Mouse (Mus musculus) ZHBTc4 (cell line): Measurements from ENCODE around the gene Olfr514.

Source experiments
- DNase-seq: peaks from one replicate; pipeline ENCODE4 v3.0.0-alpha.2; 2011; ENCODE audit warnings: low read depth, low spot score

Gene Olfr514

GRCm38 (mm10) chr7:108825897-108826296 is at the start of gene Olfr514:
Gene Olfr514 (minus strand): TSS chr7:108825997.
- DNase-seq: no peak

- no peak for DNase-seq
Observed at GRCm38 (mm10) chr7:108872279-108872678, 46.5 kb upstream of the Olfr514 start, which contains the start of gene Olfr517. Gene Olfr517 (minus strand): TSS chr7:108872379.

- DNase-seq: no peak
Observed at GRCm38 (mm10) chr7:108850429-108850828, 24.6 kb upstream of the Olfr514 start, which contains the start of gene Olfr516. Gene Olfr516 (minus strand): TSS chr7:108850529.

GRCm38 (mm10) chr7:108814593-108815215 is 11.1 kb downstream of the Olfr514 start:
- peak; percentile 60 for DNase-seq

- DNase-seq: no peak
Observed at GRCm38 (mm10) chr7:108797205-108797933, 28.4 kb downstream of the Olfr514 start.
